Mouse (Mus musculus): Measurements from ENCODE around the gene Nelfb. TPM values are rescaled to one million over a fixed set of nuclear protein-coding genes. Genes with fewer than 3 reads are reported as not detected.
"Not testable (repeated sequence)": the region's sequence is repeated elsewhere in the genome, so short reads cannot be mapped to it uniquely, and the experiment has no call there.

Gene Nelfb
- 94.8 and 99.8 TPM in 2 replicates for polyA plus RNA-seq (2014; fragmentation: Nextera tagmentation; extraction: Ambion mirVana)

GRCm38 (mm10) chr2:25211121-25211670 lies at the start of gene Nelfb:
Gene Nelfb (minus strand): TSS chr2:25211489.
- peaks cover 10% of the 10 kb centered on the region for H3K4me1 ChIP-seq (ENCODE audit: control insufficient read depth, insufficient read depth, low read length)
- H3K27me3 ChIP-seq (ENCODE audit: control insufficient read depth, insufficient read depth, low read length) = no peaks in the 10 kb centered on the region
- H3K4me2 ChIP-seq (ENCODE audit: low read depth) = peak within 1 kb of the TSS; percentile 91
- peak within 1 kb of the TSS; percentile 92 for H3K9ac ChIP-seq (ENCODE audit: low read length)
- peak within 1 kb of the TSS; percentile 87 for H3K4me3 ChIP-seq (ENCODE audit: low read depth, low read length)
- ATAC-seq (ENCODE audit: insufficient read depth, low FRiP score, low TSS enrichment) = peak; percentile 93
- H3K27ac ChIP-seq (ENCODE audit: low read depth, low read length) = peak within 1 kb of the TSS; percentile 78
- no peaks in the 10 kb centered on the region for H3K36me3 ChIP-seq (ENCODE audit: control insufficient read depth, insufficient read depth, low read length)
- no peaks in the 10 kb centered on the region for H3K9me3 ChIP-seq (ENCODE audit: control insufficient read depth, low read length)
- DNase-seq (ENCODE audit: low spot score) = peak; percentile 91
- under 1% methylated on average over 44 of the region's 44 CpGs for WGBS

- H3K27me3 ChIP-seq (ENCODE audit: control insufficient read depth, insufficient read depth, low read length) = peaks cover 9% of the 10 kb centered on the region
- ATAC-seq (ENCODE audit: insufficient read depth, low FRiP score, low TSS enrichment) (no peak), DNase-seq (ENCODE audit: low spot score) (no peak)
- H3K4me2 ChIP-seq (ENCODE audit: low read depth) = no peak overlapping the region
- no peaks in the 10 kb centered on the region for H3K9me3 ChIP-seq (ENCODE audit: control insufficient read depth, low read length)
- no peak overlapping the region for H3K9ac ChIP-seq (ENCODE audit: low read length)
- no peaks in the 10 kb centered on the region for H3K36me3 ChIP-seq (ENCODE audit: control insufficient read depth, insufficient read depth, low read length)
- H3K4me3 ChIP-seq (ENCODE audit: low read depth, low read length) = no peak overlapping the region
- peaks cover 18% of the 10 kb centered on the region; the same call in 1 of the 2 replicates for H3K4me1 ChIP-seq (ENCODE audit: control insufficient read depth, insufficient read depth, low read length)
- no peak overlapping the region for H3K27ac ChIP-seq (ENCODE audit: low read depth, low read length)
- WGBS = 64% methylated on average over 2 of the region's 2 CpGs
Observed at GRCm38 (mm10) chr2:25258887-25259286, 47.6 kb upstream of the Nelfb start.

GRCm38 (mm10) chr2:25257250-25257649 lies 46.0 kb upstream of the Nelfb start:
- H3K4me3 ChIP-seq (ENCODE audit: low read depth, low read length); H3K36me3 ChIP-seq (ENCODE audit: control insufficient read depth, insufficient read depth, low read length); H3K27ac ChIP-seq (ENCODE audit: low read depth, low read length); H3K9me3 ChIP-seq (ENCODE audit: control insufficient read depth, low read length); ATAC-seq (ENCODE audit: insufficient read depth, low FRiP score, low TSS enrichment); H3K9ac ChIP-seq (ENCODE audit: low read length); H3K4me1 ChIP-seq (ENCODE audit: control insufficient read depth, insufficient read depth, low read length); DNase-seq (ENCODE audit: low spot score); H3K4me2 ChIP-seq (ENCODE audit: low read depth); H3K27me3 ChIP-seq (ENCODE audit: control insufficient read depth, insufficient read depth, low read length): not testable (repeated sequence)
- WGBS = 92% methylated on average over 5 of the region's 5 CpGs

- not testable (repeated sequence) for H3K36me3 ChIP-seq (ENCODE audit: control insufficient read depth, insufficient read depth, low read length); H3K4me1 ChIP-seq (ENCODE audit: control insufficient read depth, insufficient read depth, low read length); DNase-seq (ENCODE audit: low spot score); ATAC-seq (ENCODE audit: insufficient read depth, low FRiP score, low TSS enrichment); H3K9me3 ChIP-seq (ENCODE audit: control insufficient read depth, low read length); H3K27ac ChIP-seq (ENCODE audit: low read depth, low read length); H3K27me3 ChIP-seq (ENCODE audit: control insufficient read depth, insufficient read depth, low read length)
- H3K4me3 ChIP-seq (ENCODE audit: low read depth, low read length) = peak overlapping the region; percentile 95
- peak overlapping the region; percentile 95 for H3K4me2 ChIP-seq (ENCODE audit: low read depth)
- WGBS = 65% methylated on average over 10 of the region's 12 CpGs
- peak overlapping the region; percentile 90; the same call in 1 of the 2 replicates for H3K9ac ChIP-seq (ENCODE audit: low read length)
Observed at GRCm38 (mm10) chr2:25256443-25257109, 45.3 kb upstream of the Nelfb start.

- Histone ChIP-seq H3K4me2 (ENCODE audit: low read depth) (peak within 1 kb of the TSS; percentile 95), H3K4me1 (ENCODE audit: control insufficient read depth, insufficient read depth, low read length) (peaks cover 10% of the 10 kb centered on the region; the same call in 1 of the 2 replicates), H3K36me3 (ENCODE audit: control insufficient read depth, insufficient read depth, low read length) (peaks cover 2% of the 10 kb centered on the region), H3K4me3 (ENCODE audit: low read depth, low read length) (peak within 1 kb of the TSS; percentile 95), H3K27ac (ENCODE audit: low read depth, low read length) (peak within 1 kb of the TSS; percentile 62; the same call in 1 of the 2 replicates), H3K27me3 (ENCODE audit: control insufficient read depth, insufficient read depth, low read length) (no peaks in the 10 kb centered on the region), H3K9me3 (ENCODE audit: control insufficient read depth, low read length) (no peaks in the 10 kb centered on the region), H3K9ac (ENCODE audit: low read length) (peak within 1 kb of the TSS; percentile 90)
- peak; percentile 95 for DNase-seq (ENCODE audit: low spot score)
- peak; percentile 88 for ATAC-seq (ENCODE audit: insufficient read depth, low FRiP score, low TSS enrichment)
- WGBS = under 1% methylated on average over 39 of the region's 39 CpGs
Observed at GRCm38 (mm10) chr2:25255284-25255779, 44.0 kb upstream of the Nelfb start, which contains the start of gene Tmem203. Gene Tmem203 (plus strand): TSS chr2:25255439.

- no peaks in the 10 kb centered on the region for H3K9me3 ChIP-seq (ENCODE audit: control insufficient read depth, low read length)
- WGBS = 83% methylated on average over 1 of the region's 1 CpGs
- no peak overlapping the region for H3K27ac ChIP-seq (ENCODE audit: low read depth, low read length)
- peaks cover 10% of the 10 kb centered on the region; the same call in 1 of the 2 replicates for H3K4me1 ChIP-seq (ENCODE audit: control insufficient read depth, insufficient read depth, low read length)
- H3K4me3 ChIP-seq (ENCODE audit: low read depth, low read length) = no peak overlapping the region
- no peak overlapping the region for H3K9ac ChIP-seq (ENCODE audit: low read length)
- peaks cover 10% of the 10 kb centered on the region for H3K36me3 ChIP-seq (ENCODE audit: control insufficient read depth, insufficient read depth, low read length)
- no peak overlapping the region for H3K4me2 ChIP-seq (ENCODE audit: low read depth)
- no peak for DNase-seq (ENCODE audit: low spot score)
- H3K27me3 ChIP-seq (ENCODE audit: control insufficient read depth, insufficient read depth, low read length) = no peaks in the 10 kb centered on the region
- ATAC-seq (ENCODE audit: insufficient read depth, low FRiP score, low TSS enrichment) = no peak
Observed at GRCm38 (mm10) chr2:25252331-25252730, 41.0 kb upstream of the Nelfb start.

- peaks cover 8% of the 10 kb centered on the region for H3K36me3 ChIP-seq (ENCODE audit: control insufficient read depth, insufficient read depth, low read length)
- DNase-seq (ENCODE audit: low spot score) (no peak), ATAC-seq (ENCODE audit: insufficient read depth, low FRiP score, low TSS enrichment) (no peak)
- H3K4me2 ChIP-seq (ENCODE audit: low read depth) = no peak within 1 kb of the TSS
- no peaks in the 10 kb centered on the region for H3K9me3 ChIP-seq (ENCODE audit: control insufficient read depth, low read length)
- no peak within 1 kb of the TSS for H3K27ac ChIP-seq (ENCODE audit: low read depth, low read length)
- peaks cover 14% of the 10 kb centered on the region for H3K27me3 ChIP-seq (ENCODE audit: control insufficient read depth, insufficient read depth, low read length)
- WGBS = 93% methylated on average over 10 of the region's 10 CpGs
- no peak within 1 kb of the TSS for H3K4me3 ChIP-seq (ENCODE audit: low read depth, low read length)
- H3K4me1 ChIP-seq (ENCODE audit: control insufficient read depth, insufficient read depth, low read length) = peaks cover 12% of the 10 kb centered on the region
- H3K9ac ChIP-seq (ENCODE audit: low read length) = no peak within 1 kb of the TSS
Observed at GRCm38 (mm10) chr2:25246183-25247072, 35.1 kb upstream of the Nelfb start, which contains the start of gene AL732309.1. Gene AL732309.1 (minus strand): TSS chr2:25246863.

- Histone ChIP-seq H3K4me1 (ENCODE audit: control insufficient read depth, insufficient read depth, low read length) (peaks cover 18% of the 10 kb centered on the region), H3K9ac (ENCODE audit: low read length) (no peak overlapping the region), H3K4me2 (ENCODE audit: low read depth) (no peak overlapping the region), H3K27me3 (ENCODE audit: control insufficient read depth, insufficient read depth, low read length) (peaks cover 19% of the 10 kb centered on the region), H3K9me3 (ENCODE audit: control insufficient read depth, low read length) (no peaks in the 10 kb centered on the region), H3K27ac (ENCODE audit: low read depth, low read length) (no peak overlapping the region), H3K36me3 (ENCODE audit: control insufficient read depth, insufficient read depth, low read length) (peaks cover 5% of the 10 kb centered on the region), H3K4me3 (ENCODE audit: low read depth, low read length) (no peak overlapping the region)
- WGBS = 84% methylated on average over 4 of the region's 4 CpGs
- DNase-seq (ENCODE audit: low spot score) = no peak
- no peak for ATAC-seq (ENCODE audit: insufficient read depth, low FRiP score, low TSS enrichment)
Observed at GRCm38 (mm10) chr2:25244144-25244543, 32.9 kb upstream of the Nelfb start.
